Mouse (Mus musculus) Patski (cell line): ENCODE measurements around the gene Tmem121b. TPM values are rescaled to one million over a fixed set of nuclear protein-coding genes. Genes with fewer than 3 reads are reported as not detected.
A peak's percentile ranks its signal among the peaks of the same experiment; 100 is the strongest.

Experiments used
- ATAC-seq: fragments of 100-300 bp; one replicate; pipeline ENCODE4 v1.8.0; 2021
- CTCF ChIA-PET: fragments of 350-600 bp; sonication (Branson Sonifier 250); formaldehyde crosslinking; loops from one replicate; lab custom pipeline; 2022; ENCODE audit warnings: inconsistent platforms; lab: Charles Lee
- POLR2A ChIA-PET: fragments of 350-600 bp; sonication (Branson Sonifier 250); formaldehyde crosslinking; loops from one replicate; lab custom pipeline; 2022; ENCODE audit warnings: antibody characterized with exemption, inconsistent platforms; lab: Charles Lee
- DNase-seq: peaks from one replicate; pipeline ENCODE4 v3.0.0-alpha.2; 2011; ENCODE audit warnings: low read depth, low spot score
- H3K27me3 ChIP-seq: fragments of 371-371 bp; one replicate; pipeline ENCODE4 v1.5.1; 2021
- CTCF ChIP-seq: fragments of 100-300 bp; IDR thresholded peaks from one replicate; pipeline ENCODE4 v1.5.1; 2021
- in situ Hi-C: fragments of 300-500 bp; cut with MboI; formaldehyde crosslinking; loops from 3 replicates; pipeline ENCODE4 v1.11.1; 2018; ENCODE audit warnings: low pct_unique_long_range_greater_than_20kb, mixed read lengths
- polyA plus RNA-seq: library from polyadenylated mRNA; unstranded; gene quantifications from one replicate; pipeline ENCODE4 v1.2.3, GENCODE M21; 2021

Tmem121b gene
- polyA plus RNA-seq, 1 experiment from 2014 or later, result 0.51 TPM

DNA sequence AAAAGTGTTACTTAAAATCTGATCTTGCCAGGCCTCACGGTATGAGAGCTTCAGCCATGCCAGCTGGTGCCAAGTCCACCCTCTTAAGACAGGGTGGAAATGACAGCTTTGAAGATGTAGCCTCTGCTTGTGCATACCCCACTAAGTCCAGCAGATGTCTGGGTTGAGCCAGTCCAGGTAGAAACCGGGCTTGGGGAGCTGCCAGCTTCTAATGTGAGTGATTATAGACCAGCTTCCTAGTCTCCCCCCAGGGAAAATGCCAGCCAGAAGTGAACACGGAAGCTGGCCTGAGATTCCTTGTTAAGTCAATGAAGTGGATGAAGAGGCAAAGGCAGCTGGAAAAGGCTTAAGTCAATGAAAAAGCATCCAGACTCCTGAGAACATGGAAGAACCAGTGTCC, 2.9 kb upstream of the Tmem121b start:
- H3K27me3 ChIP-seq, result peaks cover 12% of the 10 kb centered on the region
- TF ChIP-seq CTCF, result no peak
- ATAC-seq (no peak), DNase-seq (no peak)
- POLR2A ChIA-PET, result interaction anchor here (1.3 to 1.5 kb wide), 2 partner anchors 13 kb away, joined by 3 read pairs; no protein-coding TSS in a partner anchor
- CTCF ChIA-PET, result interaction anchor here (1.1 to 3.0 kb wide), 7 partner anchors 9 to 43 kb away, joined by 3 to 12 read pairs (median 6); no protein-coding TSS in a partner anchor
- in situ Hi-C loops, result no loop called here

DNA sequence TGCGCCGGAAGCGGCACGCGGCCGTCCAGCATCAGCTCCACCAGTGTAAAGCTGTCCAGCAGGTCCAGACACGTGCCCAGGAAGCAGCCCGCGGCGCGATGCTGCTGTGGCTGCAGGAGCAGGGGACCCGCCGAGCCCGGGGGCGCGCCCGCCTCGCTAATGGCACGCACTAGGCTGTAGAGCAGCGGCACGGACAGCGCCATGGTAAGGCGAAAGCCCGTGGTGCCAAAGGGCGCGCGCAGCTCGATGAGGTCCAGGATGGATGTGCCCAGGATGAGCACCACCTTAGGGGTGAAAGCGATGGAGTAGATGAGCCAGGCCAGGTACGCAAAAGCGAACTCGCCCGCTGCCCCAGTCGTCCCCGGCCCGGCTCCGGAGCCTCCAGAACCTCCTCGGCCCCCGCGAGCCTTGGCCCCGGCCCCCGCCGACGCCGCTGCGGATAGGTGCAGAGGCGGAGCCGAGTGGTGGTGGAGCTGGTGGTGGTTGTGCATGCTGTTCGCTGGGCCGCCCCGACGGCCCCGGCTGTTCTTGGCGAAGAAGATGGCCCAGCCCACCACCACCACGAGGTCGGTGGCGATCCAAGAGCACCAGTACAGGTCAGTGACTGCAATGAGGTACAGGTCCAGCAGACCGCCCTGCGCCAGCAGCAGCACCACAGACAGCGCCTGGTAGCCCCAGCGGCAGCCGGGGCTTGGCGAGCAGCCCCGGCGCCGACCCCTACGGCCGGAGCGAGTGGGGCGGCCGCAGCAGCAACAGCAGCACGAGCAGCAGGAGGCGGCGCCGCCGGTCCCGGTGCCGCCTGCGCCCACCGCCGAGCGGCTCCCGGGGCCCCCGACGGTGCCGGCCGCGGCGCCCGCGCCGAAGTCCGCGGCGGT, 871 bp downstream of the Tmem121b start:
- DNase-seq (no peak), ATAC-seq (peak; percentile 26)
- ChIA-PET CTCF (interaction anchor here (3.2 kb wide), 1 partner anchor 9 kb away, joined by 9 read pairs; no protein-coding TSS in a partner anchor), POLR2A (no interaction called here)
- in situ Hi-C loops, result no loop called here
- no peak for TF ChIP-seq CTCF
- peaks cover 12% of the 10 kb centered on the region for H3K27me3 ChIP-seq

- no peak for ATAC-seq
Measured at GRCm38 (mm10) chr6:120491862-120492498, 1.6 kb downstream of the Tmem121b start.

GRCm38 (mm10) chr6:120491064-120491463, 2.5 kb downstream of the Tmem121b start:
- POLR2A ChIA-PET, result no interaction called here
- ATAC-seq (no peak), DNase-seq (no peak)
- in situ Hi-C loops, result no loop called here
- CTCF ChIA-PET, result interaction anchor here (3.2 kb wide), 1 partner anchor 8 kb away, joined by 9 read pairs; no protein-coding TSS in a partner anchor
- H3K27me3 ChIP-seq, result peaks cover 12% of the 10 kb centered on the region
- no peak for TF ChIP-seq CTCF

More at GRCm38 (mm10) chr6:120491862-120492498, 1.6 kb downstream of the Tmem121b start:
- CTCF ChIA-PET, result interaction anchor here (3.2 kb wide), 1 partner anchor 9 kb away, joined by 9 read pairs; no protein-coding TSS in a partner anchor
- TF ChIP-seq CTCF, result no peak
- no peak for DNase-seq
- H3K27me3 ChIP-seq, result peaks cover 12% of the 10 kb centered on the region
- in situ Hi-C loops, result no loop called here
- POLR2A ChIA-PET, result no interaction called here

- POLR2A ChIA-PET, result interaction anchor here (0.6 kb wide), 1 partner anchor 43 kb away, joined by 3 read pairs; no protein-coding TSS in a partner anchor
- DNase-seq, result no peak
- in situ Hi-C loops, result loop anchor here (5.0 kb wide), 1 partner anchor 1122 kb away; no protein-coding TSS in a partner anchor
- CTCF ChIA-PET, result no interaction called here
- H3K27me3 ChIP-seq, result peaks cover 11% of the 10 kb centered on the region
- TF ChIP-seq CTCF, result no peak
- ATAC-seq, result peak; percentile 45
Measured at GRCm38 (mm10) chr6:120489461-120489860, 4.1 kb downstream of the Tmem121b start.

DNA sequence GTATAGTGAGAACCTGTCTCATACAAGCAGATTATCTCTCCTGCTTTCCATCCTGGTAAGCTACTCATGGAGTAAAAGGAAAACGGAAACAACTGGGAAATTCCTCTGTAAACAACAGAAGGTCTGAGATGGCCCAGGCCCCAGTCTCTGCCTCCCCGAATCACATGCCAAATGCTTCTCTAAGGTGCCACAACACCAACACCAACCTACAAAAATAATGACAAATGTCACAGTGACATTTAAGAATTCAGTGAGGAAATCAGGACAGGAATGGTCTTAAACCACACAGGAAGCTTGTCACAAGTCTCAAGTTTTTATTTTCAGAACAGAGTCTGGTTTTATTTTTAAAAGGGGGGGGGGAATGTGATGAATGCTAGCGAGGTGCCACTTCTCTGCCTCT, 5.0 kb downstream of the Tmem121b start:
- H3K27me3 ChIP-seq, result peaks cover 6% of the 10 kb centered on the region
- in situ Hi-C loops, result loop anchor here (5.0 kb wide), 1 partner anchor 1121 kb away; no protein-coding TSS in a partner anchor
- no peak for TF ChIP-seq CTCF
- no peak for ATAC-seq
- CTCF ChIA-PET, result no interaction called here
- no peak for DNase-seq
- POLR2A ChIA-PET, result interaction anchor here (0.6 kb wide), 1 partner anchor 53 kb away, joined by 5 read pairs; no protein-coding TSS in a partner anchor

DNA sequence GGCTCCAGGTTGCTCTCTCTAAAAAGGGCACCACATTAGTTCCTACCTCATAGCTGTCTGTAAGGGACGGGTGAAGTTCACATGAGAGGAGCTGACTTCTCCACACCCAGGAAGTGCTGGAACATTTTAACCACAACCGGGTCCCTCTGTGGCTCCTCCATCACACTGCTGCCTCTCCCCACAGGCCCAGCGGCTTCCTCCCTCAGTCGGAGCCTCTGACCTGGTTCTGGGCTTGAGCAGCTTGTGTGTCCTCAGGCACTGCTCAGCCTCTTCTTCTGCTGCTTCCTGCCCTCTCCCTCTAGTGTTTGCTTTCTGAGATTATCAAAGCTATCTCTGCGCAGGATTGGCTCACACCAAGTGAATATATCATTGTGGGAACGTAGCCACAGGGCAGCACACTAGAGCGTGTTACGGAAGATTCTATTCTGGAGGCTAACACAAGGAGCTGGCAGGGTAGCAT, 7.5 kb downstream of the Tmem121b start:
- DNase-seq, result no peak
- CTCF ChIA-PET, result interaction anchor here (0.8 to 1.9 kb wide), 3 partner anchors 10 to 79 kb away, joined by 3 to 7 read pairs (median 3); partner anchors contain the start of gene Il17ra
- POLR2A ChIA-PET, result interaction anchor here (0.6 to 0.7 kb wide), 2 partner anchors 32 to 122 kb away, joined by 3 to 5 read pairs; no protein-coding TSS in a partner anchor
- no peak for TF ChIP-seq CTCF
- in situ Hi-C loops, result loop anchor here (5.0 kb wide), 1 partner anchor 1119 kb away; no protein-coding TSS in a partner anchor
- no peaks in the 10 kb centered on the region for H3K27me3 ChIP-seq
- no peak for ATAC-seq

- no peak for DNase-seq
- ChIA-PET POLR2A (interaction anchor here (0.6 kb wide), 1 partner anchor 246 kb away, joined by 3 read pairs; no protein-coding TSS in a partner anchor), CTCF (interaction anchor here (1.2 to 1.9 kb wide), 2 partner anchors 11 to 78 kb away, joined by 3 to 7 read pairs; no protein-coding TSS in a partner anchor)
- in situ Hi-C loops, result loop anchor here (5.0 kb wide), 1 partner anchor 1118 kb away; no protein-coding TSS in a partner anchor
- no peak for ATAC-seq
- H3K27me3 ChIP-seq, result no peaks in the 10 kb centered on the region
- TF ChIP-seq CTCF, result no peak
Measured at GRCm38 (mm10) chr6:120485038-120485437, 8.6 kb downstream of the Tmem121b start.

GRCm38 (mm10) chr6:120483211-120483626, 10.4 kb downstream of the Tmem121b start:
- DNase-seq (no peak), ATAC-seq (peak; percentile 66)
- in situ Hi-C loops, result loop anchor here (5.0 kb wide), 1 partner anchor 46 kb away; no protein-coding TSS in a partner anchor
- TF ChIP-seq CTCF, result no peak
- CTCF ChIA-PET, result interaction anchor here (0.9 to 4.3 kb wide), 15 partner anchors 9 to 98 kb away, joined by 3 to 22 read pairs (median 5); partner anchors contain the start of gene Tmem121b
- no peaks in the 10 kb centered on the region for H3K27me3 ChIP-seq
- POLR2A ChIA-PET, result interaction anchor here (0.6 to 1.2 kb wide), 3 partner anchors 11 to 302 kb away, joined by 3 to 4 read pairs (median 3); partner anchors contain the start of gene Tmem121b
